Mouse (Mus musculus) lung, postnatal 0 days (tissue): Measurements from ENCODE around the gene Vmn2r53. TPM values are rescaled to one million over a fixed set of nuclear protein-coding genes. Genes with fewer than 3 reads are reported as not detected.
"Not testable (repeated sequence)": the region's sequence is repeated elsewhere in the genome, so short reads cannot be mapped to it uniquely, and the experiment has no call there.

Experiments
- ATAC-seq: fragments of 200-750 bp; cut with Nextera tagmentation; 2 replicates; pipeline ENCODE4 v1.8.0; 2017; ENCODE audit warnings: moderate library complexity
- DNase-seq: peaks from one replicate; pipeline ENCODE4 v3.0.0-alpha.2; 2016; ENCODE audit warnings: low spot score
- H3K27ac ChIP-seq: fragments of 300-500 bp; sonication (generic); 2 replicates; pipeline ENCODE4 v1.5.1; 2014; ENCODE audit warnings: antibody characterized with exemption, mild to moderate bottlenecking, low read length, mixed read lengths
- H3K27me3 ChIP-seq: fragments of 300-500 bp; sonication (generic); replicated peaks from 2 replicates; pipeline ENCODE4 v1.6.1; 2014; ENCODE audit warnings: low read length, mixed read lengths; ENCODE audit not compliant: insufficient read depth
- H3K36me3 ChIP-seq: fragments of 300-500 bp; sonication (generic); 2 replicates; pipeline ENCODE4 v1.6.1; 2014; ENCODE audit warnings: low read length, mixed read lengths; ENCODE audit not compliant: insufficient read depth
- H3K4me1 ChIP-seq: fragments of 300-500 bp; sonication (generic); 2 replicates; pipeline ENCODE4 v1.6.1; 2014; ENCODE audit warnings: antibody characterized with exemption, low read depth, low read length, mixed read lengths; ENCODE audit not compliant: insufficient read depth
- H3K4me2 ChIP-seq: fragments of 300-500 bp; sonication (generic); replicated peaks from 2 replicates; pipeline ENCODE4 v1.6.1; 2014; ENCODE audit warnings: low read depth, mild to moderate bottlenecking, low read length, moderate library complexity, mixed read lengths
- H3K4me3 ChIP-seq: fragments of 300-500 bp; sonication (generic); 2 replicates; pipeline ENCODE4 v1.5.1; 2014; ENCODE audit warnings: low read depth, low read length
- H3K9ac ChIP-seq: fragments of 300-500 bp; sonication (generic); replicated peaks from 2 replicates; pipeline ENCODE4 v1.6.1; 2014; ENCODE audit warnings: low read depth, mild to moderate bottlenecking
- H3K9me3 ChIP-seq: fragments of 300-500 bp; sonication (generic); 2 replicates; pipeline ENCODE4 v1.6.1; 2016; ENCODE audit warnings: low read length, mixed read lengths
- CTCF ChIP-seq: IDR thresholded peaks from 2 replicates; pipeline ENCODE4 v1.5.1; 2016; ENCODE audit warnings: antibody characterized with exemption, mild to moderate bottlenecking
- WGBS: fragments of 180-500 bp; shearing (Covaris S2); extraction: QIAGEN DNeasy Blood & Tissue Kit; methylation state at CpG from one replicate; pipeline ENCODE4 v1.1.7; 2014; 5-methylcytosine and 5-hydroxymethylcytosine counted together
- polyA plus RNA-seq: library from polyadenylated mRNA; unstranded; fragments of >200 nt; fragmentation: Nextera tagmentation; extraction: Ambion mirVana; gene quantifications from 2 replicates; pipeline ENCODE4 v1.2.1, GENCODE M21; 2015

Vmn2r53 gene
- polyA plus RNA-seq, result under 0.01 TPM in 1 of 2 replicates, not detected in the other

DNA sequence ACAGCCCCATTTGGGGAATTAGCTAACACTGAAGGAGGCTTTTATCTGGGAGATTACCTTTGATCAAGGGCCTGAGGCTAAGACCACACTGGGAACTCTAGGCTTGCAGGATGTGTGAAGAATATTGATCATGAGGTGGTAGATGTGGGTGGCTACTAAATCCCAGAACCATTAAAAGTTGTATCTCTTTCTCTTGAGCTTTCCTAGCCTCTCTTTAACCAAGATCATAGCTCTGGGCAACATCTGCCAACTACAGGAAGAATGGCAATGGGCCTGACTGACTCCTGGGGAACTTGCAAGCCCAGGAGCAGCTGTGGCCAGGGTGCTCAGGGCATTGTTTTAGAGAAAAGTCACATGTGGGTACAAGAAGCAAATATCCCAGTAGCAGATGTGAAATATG lies at the start of gene Vmn2r53:
Vmn2r53 (minus strand) TSS at position 101 of the 400 bp plus-strand sequence.
- no peaks in the 10 kb centered on the region for H3K27me3 ChIP-seq
- DNase-seq (no peak), ATAC-seq (no peak)
- no peak for TF ChIP-seq CTCF
- no peak within 1 kb of the TSS for H3K27ac ChIP-seq
- H3K4me2 ChIP-seq, result no peak within 1 kb of the TSS
- H3K36me3 ChIP-seq, result no peaks in the 10 kb centered on the region
- H3K9me3 ChIP-seq, result no peaks in the 10 kb centered on the region
- H3K4me1 ChIP-seq, result no peaks in the 10 kb centered on the region
- H3K9ac ChIP-seq, result no peak within 1 kb of the TSS
- no peak within 1 kb of the TSS for H3K4me3 ChIP-seq

DNA sequence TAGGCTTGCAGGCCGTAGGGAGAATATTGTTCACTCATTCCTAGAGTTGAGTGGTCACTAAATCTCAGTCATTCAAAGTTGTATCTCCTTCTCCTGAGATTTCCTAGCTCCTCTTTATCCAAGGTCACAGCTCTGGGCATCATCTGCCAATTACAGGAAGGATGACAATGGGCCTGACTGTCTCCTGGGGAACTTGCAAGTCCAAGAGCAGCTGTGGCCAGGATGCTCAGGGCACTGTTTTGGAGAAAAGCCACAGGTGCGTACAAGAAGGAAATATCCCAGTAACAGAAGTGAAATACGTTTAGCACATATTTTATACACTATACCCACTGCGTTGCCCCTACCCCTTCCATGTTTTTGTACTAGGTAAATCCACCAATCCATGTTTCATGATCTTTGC lies 31.6 kb upstream of the Vmn2r53 start, which contains the start of gene Vmn2r54:
Vmn2r54 (minus strand) TSS at position 101 of the 400 bp plus-strand sequence.
- not testable (repeated sequence) for DNase-seq, H3K27ac ChIP-seq, H3K9ac ChIP-seq, H3K4me2 ChIP-seq, H3K4me3 ChIP-seq, H3K9me3 ChIP-seq, H3K4me1 ChIP-seq, H3K27me3 ChIP-seq, ATAC-seq, H3K36me3 ChIP-seq
- 65% methylated on average over 3 of the region's 4 CpGs for WGBS

Other genes with a start within 250 kb of the Vmn2r53 start
- gene Vmn1r84, start 239.5 kb downstream of the Vmn2r53 start, polyA plus RNA-seq, result not detected in 2 replicates
- 2.5 TPM in 2 replicates for gene Zfp551, start 186.0 kb downstream of the Vmn2r53 start, polyA plus RNA-seq
- gene Zfp606, start 130.5 kb downstream of the Vmn2r53 start, polyA plus RNA-seq, result 9.7 and 10.1 TPM in 2 replicates
- gene 2900092C05Rik, start 96.3 kb downstream of the Vmn2r53 start, polyA plus RNA-seq, result not detected in 2 replicates
- gene Vmn2r54, start 31.5 kb upstream of the Vmn2r53 start, polyA plus RNA-seq, result not detected in 2 replicates
- not detected in 2 replicates for gene Vmn2r55, start 76.2 kb upstream of the Vmn2r53 start, polyA plus RNA-seq
- gene Vmn2r56, start 126.2 kb upstream of the Vmn2r53 start, polyA plus RNA-seq, result not detected in 2 replicates
- gene Zscan18, start 194.8 kb upstream of the Vmn2r53 start, polyA plus RNA-seq, result 1.3 and 2.0 TPM in 2 replicates
- gene Zfp329, start 210.1 kb upstream of the Vmn2r53 start, polyA plus RNA-seq, result 7.2 and 8.5 TPM in 2 replicates
- gene Zfp110, start 226.0 kb upstream of the Vmn2r53 start, polyA plus RNA-seq, result 26.4 and 28.3 TPM in 2 replicates